Mouse (Mus musculus) fat pad, adult 2 months (tissue): ENCODE measurements at regions not wholly inside any gene's neighbourhood (a gene's known extent, or its start where the extent isn't known, plus 50 kb on each side); places are given as distances from the start of the nearest gene placed in this dataset.

Source experiments
- DNase-seq: peaks from one replicate; pipeline ENCODE4 v3.0.0-alpha.2; 2011; ENCODE audit warnings: low read depth, low spot score; ENCODE audit errors: extremely low read depth

DNA sequence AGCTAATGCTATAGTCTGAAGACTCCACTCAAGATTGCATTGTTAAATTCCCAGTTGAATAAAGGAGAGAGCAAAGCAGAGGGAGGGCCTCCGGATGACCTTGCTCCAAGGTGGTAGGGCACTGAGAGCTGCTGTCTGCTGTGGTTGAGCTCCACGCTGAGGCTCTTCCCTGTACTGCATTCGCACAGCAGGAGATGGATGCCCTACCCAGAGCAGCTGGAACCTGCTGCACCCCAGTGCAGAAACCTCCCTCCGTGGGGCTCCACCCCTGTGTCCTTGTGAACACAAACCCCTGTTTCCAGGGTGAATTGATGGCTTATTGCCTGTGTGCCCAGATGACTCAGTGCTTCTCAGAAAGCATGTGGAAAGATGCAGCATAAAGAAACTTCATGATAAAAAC lies 404.3 kb downstream of the Rpl36a-ps1 start:
- no peak for DNase-seq

DNA sequence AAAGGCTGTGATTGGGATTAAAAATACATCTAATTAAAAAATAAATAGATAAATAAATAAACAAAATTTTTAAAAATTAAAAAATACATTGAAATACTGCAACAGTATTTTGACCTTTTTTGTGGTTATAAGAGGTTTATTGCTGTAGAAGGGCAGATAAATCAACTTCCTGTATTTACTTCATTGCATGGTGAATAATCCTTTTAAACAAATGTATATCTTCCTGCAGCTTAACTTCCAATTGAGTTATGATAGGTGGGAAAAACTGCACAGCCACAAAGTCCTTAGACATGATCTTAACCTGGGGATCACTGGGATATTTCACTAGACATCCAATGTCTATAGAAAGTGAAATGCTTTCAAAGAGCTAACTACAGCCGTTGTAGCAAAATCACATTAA lies 402.1 kb upstream of the Dach1 start:
- DNase-seq: no peak

DNA sequence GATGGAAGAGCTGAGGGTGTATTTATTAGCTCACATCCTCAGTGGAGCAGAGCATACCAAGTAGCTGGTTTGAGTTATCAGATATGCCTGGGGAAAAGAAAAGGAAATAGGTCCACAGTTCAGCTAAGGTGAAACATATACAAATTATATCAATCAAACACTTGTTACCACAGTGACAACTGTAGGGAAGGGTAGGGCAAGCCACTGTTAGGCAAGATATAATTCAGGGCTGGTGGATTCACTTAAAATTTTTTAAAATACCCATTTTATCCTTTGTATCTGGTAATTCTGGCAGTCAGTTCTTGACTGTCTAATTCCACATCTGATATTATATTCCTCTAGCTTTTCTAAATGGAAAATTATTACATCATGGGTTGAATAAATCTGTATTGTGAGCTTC lies 392.4 kb upstream of the Dach1 start:
- DNase-seq: no peak

GRCm38 (mm10) chr14:98539792-98540191 lies 370.2 kb upstream of the Dach1 start:
- no peak for DNase-seq

- no peak for DNase-seq
Observed at GRCm38 (mm10) chr14:98538267-98538666, 368.7 kb upstream of the Dach1 start.

GRCm38 (mm10) chr14:98533600-98533999 lies 364.0 kb upstream of the Dach1 start:
- no peak for DNase-seq

GRCm38 (mm10) chr14:98520966-98521365 lies 351.4 kb upstream of the Dach1 start:
- no peak for DNase-seq

GRCm38 (mm10) chr14:98505321-98505720 lies 335.8 kb upstream of the Dach1 start:
- DNase-seq: peak; percentile 73

GRCm38 (mm10) chr14:98477416-98477815 lies 307.9 kb upstream of the Dach1 start:
- no peak for DNase-seq

DNA sequence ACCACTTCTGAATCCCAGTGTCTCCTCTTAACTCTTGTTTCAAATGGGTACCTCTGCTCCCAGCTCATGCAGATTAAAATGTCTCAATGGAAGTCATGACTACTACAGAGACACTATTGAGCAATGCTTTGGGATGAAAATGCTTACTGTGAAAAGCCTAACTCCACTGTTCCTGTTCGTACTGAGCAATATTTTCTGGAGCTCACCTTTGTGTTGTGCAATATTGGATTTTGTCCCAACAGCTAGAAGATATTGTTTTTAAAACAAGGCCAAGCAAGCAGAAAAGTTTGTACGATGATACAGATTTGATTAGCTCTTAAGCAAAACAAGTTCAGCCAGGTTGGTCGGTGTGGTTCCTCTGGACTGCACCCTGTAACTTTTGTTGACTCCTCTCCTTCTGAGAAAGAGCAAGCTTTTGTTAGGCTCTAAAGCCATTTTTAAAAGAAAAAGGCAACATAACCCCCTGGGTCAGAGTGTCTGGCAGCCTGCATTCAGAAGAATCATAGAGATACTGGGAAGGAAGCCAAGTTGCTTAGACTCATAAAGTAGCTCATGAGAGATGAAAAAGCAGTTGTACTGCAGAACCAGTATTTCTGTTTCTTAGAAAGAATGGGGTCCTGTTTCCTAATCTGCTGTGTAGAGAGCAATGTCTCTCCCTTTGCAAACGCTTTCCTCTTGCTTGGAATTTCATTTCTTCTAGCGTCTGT lies 302.4 kb upstream of the Dach1 start:
- DNase-seq: peak; percentile 98

- peak; percentile 77 for DNase-seq
Observed at GRCm38 (mm10) chr14:98454461-98454860, 284.9 kb upstream of the Dach1 start.

DNA sequence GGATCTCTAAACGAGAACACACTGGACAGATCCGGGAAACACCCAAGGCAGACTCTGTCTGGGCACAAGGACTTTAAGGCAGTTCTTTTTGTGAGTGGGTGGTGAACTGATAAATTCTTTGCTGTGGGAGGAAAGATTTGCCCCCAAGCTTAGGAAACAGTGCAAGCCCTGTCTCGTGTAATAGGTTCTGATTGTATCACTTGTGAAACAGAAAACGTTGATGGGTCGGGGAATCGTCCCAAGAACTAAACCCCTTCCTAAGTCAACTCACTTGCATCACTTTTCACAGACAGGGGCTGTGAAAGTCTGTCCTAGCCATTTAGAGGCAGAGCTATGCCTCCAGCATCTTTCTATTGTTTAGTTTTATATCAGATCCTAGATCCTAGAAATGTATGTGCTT lies 282.6 kb upstream of the Dach1 start:
- DNase-seq: peak; percentile 98

GRCm38 (mm10) chr14:98449568-98449967 lies 280.0 kb upstream of the Dach1 start:
- no peak for DNase-seq

- no peak for DNase-seq
Observed at GRCm38 (mm10) chr14:98442411-98442810, 272.8 kb upstream of the Dach1 start.

GRCm38 (mm10) chr14:98441954-98442353 lies 272.4 kb upstream of the Dach1 start:
- DNase-seq: peak; percentile 45

GRCm38 (mm10) chr14:98431959-98432358 lies 262.4 kb upstream of the Dach1 start:
- DNase-seq: no peak

DNA sequence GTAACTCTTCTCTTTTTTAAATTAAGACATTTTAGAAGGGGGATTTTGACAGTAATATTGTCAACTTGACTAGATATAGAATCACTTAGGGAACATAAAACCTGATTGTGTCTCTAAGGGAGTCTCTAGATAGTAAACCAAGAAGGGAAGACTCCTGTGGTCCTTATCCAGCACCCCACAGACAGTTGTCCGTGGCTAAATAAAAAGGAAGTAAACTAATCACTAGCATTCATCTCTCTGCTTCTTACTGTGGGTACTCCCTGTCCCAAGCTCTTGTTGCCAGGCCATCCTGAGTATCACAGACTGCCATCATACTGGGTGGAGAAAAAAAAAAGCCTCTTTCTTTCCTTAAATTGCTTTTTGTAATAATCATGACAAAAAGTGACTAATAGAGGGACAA lies 248.2 kb upstream of the Dach1 start:
- DNase-seq: no peak

- DNase-seq: no peak
Observed at GRCm38 (mm10) chr14:98414201-98414600, 244.6 kb upstream of the Dach1 start.

DNA sequence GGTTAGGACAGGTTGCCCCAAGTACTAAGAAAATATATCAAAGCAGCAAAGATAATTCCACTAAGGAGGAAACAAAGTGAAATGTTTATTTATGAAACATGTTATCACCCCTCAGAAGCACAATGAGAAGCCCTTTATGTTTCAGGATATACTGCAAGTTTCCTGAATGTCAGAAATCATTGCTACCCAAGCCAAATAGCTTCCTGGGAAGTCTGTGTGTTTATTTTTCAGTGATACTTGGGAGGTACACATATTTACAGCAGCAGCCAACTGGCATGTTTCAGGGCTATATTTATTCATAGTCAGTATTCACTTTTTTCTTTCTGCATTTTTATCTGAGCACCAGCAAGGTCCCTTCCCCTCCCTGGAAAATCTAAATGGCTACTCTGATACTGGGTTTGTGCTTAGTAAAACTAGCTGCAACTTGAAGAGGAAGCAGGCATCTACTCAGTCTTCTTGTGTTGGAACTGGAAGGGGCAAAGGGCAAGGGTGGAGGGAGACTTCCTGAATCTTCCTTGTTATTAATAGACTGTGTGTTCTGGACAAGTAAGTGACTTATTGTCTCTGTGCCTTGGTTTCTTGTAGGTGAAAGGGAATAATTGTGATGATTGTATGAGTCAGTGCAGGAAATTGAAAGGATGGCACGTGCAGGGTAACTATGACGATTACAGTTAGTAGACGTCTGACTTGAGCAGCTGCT lies 236.5 kb upstream of the Dach1 start:
- DNase-seq: no peak

DNA sequence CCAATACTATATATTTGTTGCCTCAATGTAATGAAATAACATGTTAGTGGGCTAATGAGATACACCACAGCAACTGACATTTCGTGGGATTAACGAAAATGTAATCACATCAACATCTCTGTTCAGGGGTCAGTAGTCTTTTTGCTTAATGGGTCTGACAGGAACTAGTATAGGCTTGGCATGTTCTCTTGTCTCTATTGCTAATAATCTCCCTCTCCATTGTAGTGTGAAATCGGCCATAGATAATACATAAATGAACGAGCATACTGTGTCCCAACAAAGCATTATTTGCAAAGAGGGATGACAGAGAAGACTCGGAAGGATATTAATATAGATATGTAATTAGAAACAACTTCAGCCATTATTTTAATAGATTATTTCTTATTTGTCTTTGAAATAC lies 234.5 kb upstream of the Dach1 start:
- no peak for DNase-seq

DNA sequence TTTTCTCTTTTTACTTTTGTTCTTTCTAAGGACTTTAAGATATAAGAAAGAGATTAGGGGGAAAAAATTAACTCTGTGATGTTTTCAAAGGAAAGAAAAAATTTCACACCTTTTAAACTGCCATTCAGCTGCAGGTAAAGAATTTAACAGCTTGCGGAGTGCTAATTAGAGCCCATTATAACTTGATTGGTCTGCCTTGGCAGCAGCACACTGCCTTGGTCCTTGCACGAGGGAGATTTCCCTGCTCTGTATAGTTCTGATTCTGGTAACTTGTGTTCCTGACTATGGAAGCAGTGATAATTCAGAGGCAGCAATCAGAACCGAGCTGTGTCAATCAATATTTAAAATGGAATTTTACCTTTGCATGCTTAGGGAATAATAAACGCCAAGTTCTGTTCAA lies 218.3 kb upstream of the Dach1 start:
- DNase-seq: no peak
